Mouse (Mus musculus): ENCODE data around the gene Cdipt.
A peak's percentile ranks its signal among the peaks of the same experiment; 100 is the strongest.

Cdipt gene

GRCm38 (mm10) chr7:126975893-126975949, at the start of gene Cdipt:
Gene Cdipt (plus strand): TSS chr7:126975914.
- no peak for DNase-seq

- no peak for DNase-seq
These were observed 49.4 kb upstream of the Cdipt start for GRCm38 (mm10) chr7:126926299-126926698.

- peak; percentile 97 for DNase-seq
These were observed 47.2 kb upstream of the Cdipt start, which contains the start of gene Kctd13 for GRCm38 (mm10) chr7:126928384-126929037. Gene Kctd13 (plus strand): TSS chr7:126928879.

GRCm38 (mm10) chr7:126929046-126929445, 46.7 kb upstream of the Cdipt start:
- DNase-seq = peak; percentile 60

- no peak for DNase-seq
These were observed 43.1 kb upstream of the Cdipt start for GRCm38 (mm10) chr7:126932652-126933051.

GRCm38 (mm10) chr7:126941171-126941570, 34.5 kb upstream of the Cdipt start:
- no peak for DNase-seq

GRCm38 (mm10) chr7:126941801-126942200, 33.9 kb upstream of the Cdipt start:
- no peak for DNase-seq

- DNase-seq = peak; percentile 75
These were observed 29.2 kb upstream of the Cdipt start for GRCm38 (mm10) chr7:126946530-126946929.

GRCm38 (mm10) chr7:126948626-126949025, 27.1 kb upstream of the Cdipt start:
- no peak for DNase-seq

GRCm38 (mm10) chr7:126949403-126949792, 26.3 kb upstream of the Cdipt start, which contains the start of gene Asphd1:
Gene Asphd1 (minus strand): TSS chr7:126949582.
- no peak for DNase-seq

GRCm38 (mm10) chr7:126949793-126950646, 25.7 kb upstream of the Cdipt start, which contains the start of gene Sez6l2:
Gene Sez6l2 (plus strand): TSS chr7:126950563.
- DNase-seq = peak; percentile 99

GRCm38 (mm10) chr7:126950647-126951615, 24.8 kb upstream of the Cdipt start:
- DNase-seq = no peak

GRCm38 (mm10) chr7:126951741-126952140, 24.0 kb upstream of the Cdipt start:
- no peak for DNase-seq

GRCm38 (mm10) chr7:126952646-126953045, 23.1 kb upstream of the Cdipt start:
- DNase-seq = peak; percentile 46

GRCm38 (mm10) chr7:126955125-126955524, 20.6 kb upstream of the Cdipt start:
- no peak for DNase-seq

GRCm38 (mm10) chr7:126959780-126960179, 15.9 kb upstream of the Cdipt start:
- DNase-seq = no peak

- DNase-seq = no peak
These were observed 14.6 kb upstream of the Cdipt start for GRCm38 (mm10) chr7:126961095-126961494.

- no peak for DNase-seq
These were observed 13.7 kb upstream of the Cdipt start for GRCm38 (mm10) chr7:126961965-126962364.

GRCm38 (mm10) chr7:126963548-126964286, 12.0 kb upstream of the Cdipt start:
- peak; percentile 73 for DNase-seq

- no peak for DNase-seq
These were observed 10.1 kb upstream of the Cdipt start for GRCm38 (mm10) chr7:126965568-126965967.

- DNase-seq = no peak
These were observed 8.4 kb upstream of the Cdipt start for GRCm38 (mm10) chr7:126967361-126967760.

- no peak for DNase-seq
These were observed 221 bp upstream of the Cdipt start for GRCm38 (mm10) chr7:126975493-126975892.
